Mouse (Mus musculus) limb, embryonic 11.5 days (tissue): ENCODE results near the gene Cbwd1. TPM values are rescaled to one million over a fixed set of nuclear protein-coding genes. Genes with fewer than 3 reads are reported as not detected.
A peak's percentile ranks its signal among the peaks of the same experiment; 100 is the strongest.

Experiments used
- ATAC-seq: fragments of 200-750 bp; cut with Nextera tagmentation; 2 replicates; pipeline ENCODE4 v1.8.0; 2017; ENCODE audit warnings: low read depth; ENCODE audit not compliant: insufficient number of reproducible peaks, low FRiP score, low TSS enrichment
- DNase-seq: peaks from one replicate; pipeline ENCODE4 v3.0.0-alpha.2; 2015; ENCODE audit warnings: low spot score
- H3K27ac ChIP-seq: fragments of 300-500 bp; sonication (generic); replicated peaks from 2 replicates; pipeline ENCODE4 v1.5.1; 2014; ENCODE audit warnings: low read depth, mild to moderate bottlenecking, low read length
- H3K27me3 ChIP-seq: fragments of 300-500 bp; sonication (generic); 2 replicates; pipeline ENCODE4 v1.6.1; 2014; ENCODE audit warnings: mild to moderate bottlenecking, low read length, mixed read lengths; ENCODE audit not compliant: control insufficient read depth, insufficient read depth
- H3K36me3 ChIP-seq: fragments of 300-500 bp; sonication (generic); 2 replicates; pipeline ENCODE4 v1.6.1; 2014; ENCODE audit warnings: mild to moderate bottlenecking, low read length, moderate library complexity, mixed read lengths; ENCODE audit not compliant: control insufficient read depth, insufficient read depth
- H3K4me1 ChIP-seq: fragments of 300-500 bp; sonication (generic); 2 replicates; pipeline ENCODE4 v1.6.1; 2014; ENCODE audit warnings: low read length, mixed read lengths; ENCODE audit not compliant: control insufficient read depth, insufficient read depth
- H3K4me2 ChIP-seq: fragments of 300-500 bp; sonication (generic); 2 replicates; pipeline ENCODE4 v1.6.1; 2014; ENCODE audit warnings: low read depth, mild to moderate bottlenecking, moderate library complexity; ENCODE audit not compliant: severe bottlenecking
- H3K4me3 ChIP-seq: fragments of 300-500 bp; sonication (generic); 2 replicates; pipeline ENCODE4 v1.5.1; 2014; ENCODE audit warnings: low read depth, low read length
- H3K9ac ChIP-seq: fragments of 300-500 bp; sonication (generic); 2 replicates; pipeline ENCODE4 v1.6.1; 2014; ENCODE audit warnings: mild to moderate bottlenecking, low read length
- H3K9me3 ChIP-seq: fragments of 300-500 bp; sonication (generic); 2 replicates; pipeline ENCODE4 v1.6.1; 2016; ENCODE audit warnings: low read length; ENCODE audit not compliant: control insufficient read depth
- WGBS: fragments of 180-500 bp; shearing (Covaris S2); extraction: QIAGEN DNeasy Blood & Tissue Kit; methylation state at CpG from one replicate; pipeline ENCODE4 v1.1.7; 2014; 5-methylcytosine and 5-hydroxymethylcytosine counted together
- polyA plus RNA-seq: library from polyadenylated mRNA; unstranded; fragments of >200 nt; fragmentation: Nextera tagmentation; extraction: Ambion mirVana; gene quantifications from 2 replicates; pipeline ENCODE4 v1.2.1, GENCODE M21; 2014

Gene Cbwd1
- polyA plus RNA-seq, 1 experiment from 2014 or later = 21.0 TPM

DNA sequence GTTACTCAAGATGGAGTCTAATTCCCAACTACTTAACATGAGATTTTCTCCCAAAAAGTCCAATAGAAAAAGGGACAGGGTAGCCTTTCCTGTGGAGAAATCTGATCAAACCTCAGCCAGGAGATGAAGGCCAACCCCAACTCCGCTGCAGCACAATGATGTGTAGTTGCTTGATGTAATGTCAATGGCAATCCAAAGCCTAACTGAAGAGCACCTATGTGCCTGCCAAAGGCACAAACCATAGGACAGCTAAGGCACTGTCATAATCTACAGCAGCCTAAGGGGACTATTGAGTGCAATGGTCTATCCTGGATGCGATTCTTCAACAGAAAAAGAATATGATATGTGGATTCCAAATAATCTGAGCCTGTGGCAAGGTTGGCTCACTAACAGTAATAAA, 58.6 kb downstream of the Cbwd1 start:
- Histone ChIP-seq H3K4me3 (no peak overlapping the region), H3K27ac (no peak overlapping the region), H3K4me1 (peaks cover 4% of the 10 kb centered on the region; the same call in 1 of the 2 replicates), H3K4me2 (no peak overlapping the region), H3K9ac (no peak overlapping the region), H3K27me3 (peaks cover 43% of the 10 kb centered on the region), H3K36me3 (no peaks in the 10 kb centered on the region), H3K9me3 (no peaks in the 10 kb centered on the region)
- DNase-seq (no peak), ATAC-seq (no peak)
- 43% methylated on average over 2 of the region's 2 CpGs for WGBS

DNA sequence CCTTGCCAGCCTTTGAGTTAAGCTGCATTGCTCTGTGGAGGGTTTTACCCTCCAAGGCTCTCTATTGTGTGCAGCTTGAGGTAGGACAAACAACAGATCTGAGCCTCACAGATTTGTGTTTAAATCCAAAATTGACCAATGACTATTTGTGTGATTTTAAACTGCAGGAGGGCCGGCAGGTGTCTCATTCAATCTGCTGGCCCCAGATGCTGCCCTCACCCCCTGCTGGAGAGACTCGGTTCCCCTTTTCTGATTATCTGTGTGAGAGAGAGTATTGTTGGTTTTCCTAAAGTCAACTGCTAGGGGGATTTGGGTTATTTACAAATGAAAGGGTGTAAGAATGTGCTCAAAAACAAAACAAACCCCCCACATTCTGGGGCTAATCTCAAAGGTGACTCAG, 59.2 kb downstream of the Cbwd1 start:
- no peak overlapping the region for H3K4me3 ChIP-seq

DNA sequence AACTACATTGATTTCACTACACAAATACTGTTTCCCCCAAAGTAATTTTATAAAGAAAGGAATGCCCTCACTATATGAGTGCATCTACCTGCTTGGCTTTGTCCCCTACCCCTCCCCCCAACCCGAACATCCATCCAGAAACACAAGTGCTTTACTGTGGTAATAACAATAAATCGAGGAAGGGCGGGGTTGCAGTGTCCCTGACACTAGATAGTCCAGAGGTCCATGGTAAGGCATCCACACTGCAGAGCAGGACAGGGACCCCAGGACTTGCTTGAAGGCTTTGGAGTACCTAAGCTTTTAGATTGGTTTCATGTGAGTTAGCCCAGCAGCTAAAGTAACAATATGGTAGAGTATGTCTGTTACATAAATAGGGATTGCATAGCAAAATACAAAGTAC, 59.7 kb downstream of the Cbwd1 start:
- Histone ChIP-seq H3K36me3 (no peaks in the 10 kb centered on the region), H3K9me3 (no peaks in the 10 kb centered on the region), H3K4me2 (no peak overlapping the region), H3K4me3 (no peak overlapping the region), H3K27me3 (peaks cover 55% of the 10 kb centered on the region), H3K27ac (no peak overlapping the region), H3K9ac (no peak overlapping the region), H3K4me1 (peaks cover 7% of the 10 kb centered on the region; the same call in 1 of the 2 replicates)
- 8% methylated on average over 3 of the region's 3 CpGs for WGBS
- DNase-seq = no peak
- ATAC-seq = no peak

More for the DNA sequence above, 59.2 kb downstream of the Cbwd1 start:
- peaks cover 6% of the 10 kb centered on the region; the same call in 1 of the 2 replicates for H3K4me1 ChIP-seq
- H3K36me3 ChIP-seq = no peaks in the 10 kb centered on the region
- H3K4me2 ChIP-seq = no peak overlapping the region
- no peaks in the 10 kb centered on the region for H3K9me3 ChIP-seq
- H3K27me3 ChIP-seq = peaks cover 49% of the 10 kb centered on the region
- ATAC-seq = no peak
- WGBS = 0% methylated on average over 2 of the region's 2 CpGs
- DNase-seq = no peak
- no peak overlapping the region for H3K9ac ChIP-seq
- H3K27ac ChIP-seq = no peak overlapping the region

DNA sequence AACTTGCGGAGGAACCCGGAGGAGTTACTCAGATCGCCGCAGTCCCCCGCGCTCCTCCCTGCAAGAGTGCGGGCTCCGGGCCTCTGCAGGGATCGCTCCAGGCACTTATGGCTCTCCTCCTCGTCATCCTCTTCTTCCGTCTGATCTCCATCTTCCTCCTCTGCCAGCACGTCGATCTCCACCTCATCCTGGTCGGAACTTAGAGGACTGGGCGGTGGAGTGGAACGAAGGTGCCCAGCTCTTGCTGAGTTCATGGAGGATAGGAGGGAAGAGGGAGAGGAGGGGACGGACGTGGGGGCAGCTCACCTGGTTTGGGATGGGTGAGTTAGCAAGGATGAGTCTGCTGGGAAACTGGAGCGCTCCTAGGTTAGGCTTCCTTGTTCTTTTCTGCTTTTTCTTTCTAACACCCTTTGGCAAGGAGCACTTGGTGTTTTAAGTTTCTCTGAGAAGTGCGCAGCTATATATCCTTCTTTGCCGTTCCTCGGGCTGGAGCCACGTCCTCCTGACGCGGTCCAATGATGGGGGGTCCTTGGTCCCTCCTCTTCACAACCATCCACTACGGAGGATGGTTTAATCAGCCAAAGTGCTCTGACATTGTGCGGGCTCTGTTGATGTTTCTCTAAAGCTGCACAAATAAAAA, 60.7 kb downstream of the Cbwd1 start, which contains the start of gene Foxd4:
Foxd4 (minus strand) TSS at position 617 of the 640 bp plus-strand sequence.
- H3K9ac ChIP-seq = no peak within 1 kb of the TSS

DNA sequence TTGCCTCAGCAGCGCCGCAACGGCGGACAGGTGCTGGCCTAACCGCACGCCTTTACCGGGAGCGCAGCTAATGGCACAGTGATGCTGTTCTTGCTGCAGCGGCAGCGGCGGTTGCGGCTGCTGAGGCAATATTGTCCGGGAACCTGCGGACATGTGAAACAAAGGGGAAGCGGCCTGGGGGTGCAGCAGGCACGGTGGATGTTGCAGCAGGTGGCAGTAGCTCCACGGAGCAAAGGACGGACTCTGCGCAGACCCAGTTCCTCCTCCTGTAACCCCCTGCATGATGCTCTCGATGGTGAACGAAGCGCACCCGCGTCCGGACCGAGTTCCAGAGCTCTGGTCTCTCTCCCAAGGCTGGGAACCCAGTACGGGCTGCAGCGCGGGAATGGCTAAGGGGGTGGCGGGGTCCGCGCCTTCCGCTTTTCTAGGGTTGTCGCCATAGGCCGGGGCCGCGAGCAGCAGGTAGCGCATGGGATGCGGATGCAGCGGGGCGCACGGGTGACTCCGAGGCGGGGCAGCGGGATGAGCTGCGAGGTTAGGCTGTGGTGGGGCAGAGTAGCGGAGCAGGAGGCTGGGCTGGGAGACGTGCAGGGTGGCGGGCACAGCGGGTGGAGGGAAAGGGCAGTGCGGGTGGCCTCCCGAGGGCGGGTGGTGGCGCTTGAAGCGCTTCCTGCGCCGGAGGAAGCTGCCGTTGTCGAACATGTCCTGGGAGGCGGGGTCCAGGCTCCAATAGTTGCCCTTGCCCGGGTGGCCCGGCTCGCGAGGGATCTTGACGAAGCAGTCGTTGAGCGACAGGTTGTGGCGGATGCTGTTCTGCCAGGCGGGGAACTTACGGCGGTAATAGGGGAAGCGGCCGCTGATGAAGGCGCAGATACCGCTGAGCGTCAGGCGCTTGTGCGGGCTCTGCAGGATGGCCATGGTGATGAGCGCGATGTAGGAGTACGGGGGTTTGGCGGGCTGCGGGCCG, 61.5 kb downstream of the Cbwd1 start:
- peaks cover 59% of the 10 kb centered on the region for H3K27me3 ChIP-seq
- peak overlapping the region; percentile 32 for H3K4me3 ChIP-seq
- H3K4me1 ChIP-seq = peaks cover 7% of the 10 kb centered on the region; the same call in 1 of the 2 replicates
- H3K27ac ChIP-seq = no peak overlapping the region
- H3K4me2 ChIP-seq = peak overlapping the region; percentile 71
- peak; percentile 74 for DNase-seq
- H3K36me3 ChIP-seq = no peaks in the 10 kb centered on the region
- under 1% methylated on average over 83 of the region's 84 CpGs for WGBS
- no peak for ATAC-seq
- H3K9ac ChIP-seq = no peak overlapping the region
- H3K9me3 ChIP-seq = no peaks in the 10 kb centered on the region

More for the DNA sequence above, 60.7 kb downstream of the Cbwd1 start, which contains the start of gene Foxd4:
- ATAC-seq = no peak
- DNase-seq = no peak
- H3K27me3 ChIP-seq = peaks cover 59% of the 10 kb centered on the region
- H3K4me2 ChIP-seq = peak within 1 kb of the TSS; percentile 71
- H3K4me1 ChIP-seq = peaks cover 7% of the 10 kb centered on the region; the same call in 1 of the 2 replicates
- H3K9me3 ChIP-seq = no peaks in the 10 kb centered on the region
- H3K4me3 ChIP-seq = peak within 1 kb of the TSS; percentile 32
- no peaks in the 10 kb centered on the region for H3K36me3 ChIP-seq
- WGBS = under 1% methylated on average over 27 of the region's 27 CpGs
- H3K27ac ChIP-seq = no peak within 1 kb of the TSS

DNA sequence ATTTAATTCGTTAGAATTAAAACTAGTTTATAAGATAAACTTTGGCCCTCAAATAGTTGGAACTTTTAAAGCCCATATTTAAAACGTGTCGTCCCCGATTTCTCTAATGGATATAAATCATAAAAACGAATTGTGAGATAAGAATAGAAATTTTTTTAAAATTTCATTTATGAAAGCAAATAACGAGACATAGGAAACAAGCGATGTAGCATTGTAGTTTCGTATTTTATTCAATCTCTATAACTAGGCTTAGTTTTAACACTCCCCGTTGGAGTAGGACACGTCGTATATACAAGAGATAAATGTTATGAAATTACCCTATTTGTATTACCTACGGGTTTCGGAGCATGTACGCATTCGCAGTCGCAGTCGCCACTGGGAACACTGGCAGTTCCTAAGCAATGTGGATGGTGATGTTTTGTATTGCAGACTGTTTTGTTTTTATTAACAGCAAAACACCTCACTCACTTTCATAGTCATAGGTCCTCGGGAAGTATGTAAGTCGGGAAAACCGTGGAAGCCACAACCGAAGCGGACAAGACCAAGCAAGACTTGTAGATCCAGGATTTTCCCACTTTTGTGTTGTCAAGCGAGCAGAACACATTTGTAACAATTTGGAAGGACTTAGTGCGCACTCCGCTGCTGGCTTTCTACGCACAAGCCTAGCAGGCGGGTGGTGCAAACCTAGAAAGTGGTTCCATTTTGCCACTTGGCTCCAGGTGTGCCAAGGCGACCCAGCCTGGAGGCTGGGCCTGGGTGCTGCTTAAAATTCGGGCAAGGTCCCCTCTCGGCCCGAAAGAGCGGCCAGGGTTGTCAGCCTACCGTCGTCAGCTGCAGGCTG, 62.5 kb downstream of the Cbwd1 start:
- Histone ChIP-seq H3K27me3 (peaks cover 59% of the 10 kb centered on the region), H3K4me2 (peak overlapping the region; percentile 71; the same call in 1 of the 2 replicates), H3K36me3 (no peaks in the 10 kb centered on the region), H3K9me3 (no peaks in the 10 kb centered on the region), H3K9ac (no peak overlapping the region), H3K27ac (no peak overlapping the region), H3K4me1 (peaks cover 7% of the 10 kb centered on the region; the same call in 1 of the 2 replicates), H3K4me3 (peak overlapping the region; percentile 32; the same call in 1 of the 2 replicates)
- DNase-seq (no peak), ATAC-seq (no peak)
- WGBS = 4% methylated on average over 34 of the region's 34 CpGs

DNA sequence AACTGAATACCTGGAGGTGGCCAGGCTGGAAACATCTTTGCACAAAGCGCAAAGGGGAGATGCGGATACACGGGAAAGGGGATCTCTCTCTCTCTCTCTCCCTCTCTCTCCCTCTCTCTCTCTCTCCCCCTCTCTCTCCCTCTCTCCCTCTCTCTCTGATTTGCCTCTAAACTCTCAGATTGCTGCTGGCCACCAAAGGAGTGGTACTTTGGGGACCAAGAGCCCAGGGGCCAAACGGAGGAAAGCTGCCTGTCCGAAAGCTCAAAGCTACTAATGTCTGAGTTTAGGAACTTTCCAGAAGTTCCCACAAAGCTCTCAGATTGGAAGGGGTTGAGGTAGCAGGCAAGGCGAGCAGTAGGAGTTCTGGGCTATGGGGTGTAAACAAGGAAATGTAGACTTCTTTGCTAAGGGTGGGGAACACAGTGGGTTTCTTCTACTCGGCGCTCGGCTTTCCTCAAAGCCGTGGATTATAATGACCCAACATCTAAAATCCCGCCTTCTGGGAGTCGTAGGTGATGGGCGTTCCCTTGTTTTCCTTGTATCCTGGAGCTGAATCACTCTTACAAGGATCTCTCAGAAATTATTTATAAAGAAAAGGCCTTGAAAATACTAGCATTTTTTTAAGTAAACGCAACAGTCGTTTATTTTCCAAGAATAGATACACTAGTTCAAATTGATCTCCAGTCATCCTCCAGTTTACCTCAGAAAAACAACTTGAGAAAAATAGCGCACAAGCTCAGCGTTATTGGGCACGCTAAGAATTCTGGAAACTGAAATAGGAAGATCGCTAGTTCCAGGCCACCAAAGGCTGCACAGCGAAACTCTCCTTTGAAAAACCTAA, 63.3 kb downstream of the Cbwd1 start:
- WGBS = 2% methylated on average over 20 of the region's 20 CpGs
- H3K4me1 ChIP-seq = peaks cover 7% of the 10 kb centered on the region; the same call in 1 of the 2 replicates
- no peaks in the 10 kb centered on the region for H3K9me3 ChIP-seq
- 0 out of 2 replicates have a peak overlapping the region, but pooled peaks have one; percentile 8 for H3K4me3 ChIP-seq
- DNase-seq = peak; percentile 61
- H3K27me3 ChIP-seq = peaks cover 58% of the 10 kb centered on the region
- H3K27ac ChIP-seq = no peak overlapping the region
- no peaks in the 10 kb centered on the region for H3K36me3 ChIP-seq
- no peak for ATAC-seq
- no peak overlapping the region for H3K4me2 ChIP-seq
- no peak overlapping the region for H3K9ac ChIP-seq
